Mouse (Mus musculus) left cerebral cortex, postnatal 4 days (tissue): ENCODE measurements at regions not wholly inside any gene's neighbourhood (a gene's known extent, or its start where the extent isn't known, plus 50 kb on each side); places are given as distances from the start of the nearest gene placed in this dataset.

ENCODE experiments used
- DNase-seq: peaks from one replicate; pipeline ENCODE4 v3.0.0-alpha.2; 2022
- intact Hi-C: fragments of 180-260 bp; cut with DNase I; formaldehyde crosslinking; loops from one replicate; pipeline ENCODE4 v1.15.1; 2025

DNA sequence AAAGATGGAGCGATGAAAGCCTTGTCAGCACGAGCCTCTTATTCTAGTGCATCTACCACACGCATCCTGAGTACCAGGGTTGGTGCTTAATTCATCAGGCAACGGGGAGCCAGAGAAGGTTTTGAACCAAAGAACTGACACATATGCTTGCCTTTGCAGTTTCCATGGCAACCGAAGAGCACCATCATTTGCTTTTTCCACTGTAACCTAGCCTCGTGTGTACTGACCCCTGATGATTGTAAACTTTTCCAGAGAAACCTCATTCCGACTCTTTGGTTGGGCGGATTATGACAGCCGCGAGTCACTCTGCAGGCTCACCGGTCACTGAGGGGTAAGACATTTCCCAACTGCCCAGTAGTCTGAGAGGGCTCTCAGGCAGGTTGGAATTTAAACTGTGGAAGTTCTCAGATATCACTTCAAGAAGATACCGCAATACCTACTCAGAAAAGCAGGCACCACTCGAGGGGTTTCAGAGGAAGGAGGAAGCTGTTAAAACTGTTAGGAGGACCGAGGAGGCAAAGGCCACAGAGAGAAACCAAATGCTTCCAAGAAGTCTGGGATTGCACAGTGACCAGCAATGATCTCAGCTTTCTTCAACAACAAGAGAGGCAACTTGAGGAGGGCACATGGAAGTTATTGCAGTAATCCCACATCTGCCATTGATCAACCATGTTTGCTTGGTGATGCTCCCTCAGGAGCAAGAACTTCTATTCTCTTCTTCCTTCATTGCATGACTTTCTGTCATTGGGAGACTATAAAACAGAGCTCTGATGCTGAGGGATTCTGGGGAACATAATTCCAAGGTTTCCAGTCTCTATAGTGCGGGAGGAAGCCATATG, 117.8 kb downstream of the Cartpt start:
- intact Hi-C loops: no loop called here
- no peak for DNase-seq

DNA sequence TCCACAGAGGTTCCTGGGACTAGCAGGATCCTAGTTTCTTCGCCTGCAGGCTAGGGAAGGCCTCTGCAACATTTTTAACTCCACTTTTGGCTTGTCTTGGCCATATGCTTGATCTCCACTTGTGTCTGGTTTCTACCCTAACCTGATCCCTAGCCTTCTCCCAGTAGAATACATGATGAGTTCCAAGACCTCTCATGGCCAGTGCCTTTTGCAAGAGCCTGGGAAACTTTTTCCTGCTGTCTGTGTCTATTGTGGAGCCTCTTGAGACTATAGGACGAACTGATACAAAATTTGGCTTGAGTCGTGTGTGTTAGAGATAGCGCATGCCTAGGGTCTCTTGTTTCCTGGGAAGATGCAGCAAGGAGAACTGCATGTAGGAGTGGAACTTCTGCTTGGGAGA, 119.3 kb downstream of the Cartpt start:
- intact Hi-C loops: no loop called here

DNA sequence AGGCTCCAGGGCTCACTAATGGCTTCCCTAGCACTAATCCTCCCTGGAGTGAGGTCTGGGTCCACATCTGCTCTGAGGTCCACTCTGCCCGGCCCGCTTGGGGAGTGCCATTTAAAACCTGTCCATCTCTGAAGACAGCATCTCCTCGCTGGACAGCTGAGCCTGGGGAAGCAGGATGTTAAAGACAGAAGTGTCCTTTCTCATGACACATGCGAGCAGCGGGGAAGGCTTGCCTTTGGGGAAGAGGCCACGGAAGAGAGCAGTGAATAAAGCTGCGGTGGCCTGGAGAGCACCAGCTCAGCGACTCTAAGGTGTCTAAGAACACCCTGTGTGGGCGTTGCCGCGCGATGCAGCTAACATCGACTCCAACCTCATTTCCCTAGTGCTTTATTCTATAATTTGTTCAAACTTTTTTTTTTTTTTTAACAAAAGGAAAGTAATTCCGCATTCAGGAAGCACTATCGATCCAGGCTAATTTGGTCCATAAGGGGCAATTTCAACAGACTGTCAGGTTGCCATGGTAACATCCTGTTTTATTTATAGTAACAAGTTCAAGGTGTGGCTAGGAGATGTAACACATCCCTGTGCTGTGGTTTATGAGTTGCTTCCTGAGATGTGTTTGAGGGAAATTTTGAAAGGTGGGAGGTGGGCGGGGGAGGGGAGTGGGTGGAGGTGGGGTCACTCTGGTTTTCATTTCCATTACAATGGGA, 120.0 kb downstream of the Cartpt start:
- intact Hi-C loops: no loop called here
- no peak for DNase-seq

More for the DNA sequence above, 119.3 kb downstream of the Cartpt start:
- no peak for DNase-seq

DNA sequence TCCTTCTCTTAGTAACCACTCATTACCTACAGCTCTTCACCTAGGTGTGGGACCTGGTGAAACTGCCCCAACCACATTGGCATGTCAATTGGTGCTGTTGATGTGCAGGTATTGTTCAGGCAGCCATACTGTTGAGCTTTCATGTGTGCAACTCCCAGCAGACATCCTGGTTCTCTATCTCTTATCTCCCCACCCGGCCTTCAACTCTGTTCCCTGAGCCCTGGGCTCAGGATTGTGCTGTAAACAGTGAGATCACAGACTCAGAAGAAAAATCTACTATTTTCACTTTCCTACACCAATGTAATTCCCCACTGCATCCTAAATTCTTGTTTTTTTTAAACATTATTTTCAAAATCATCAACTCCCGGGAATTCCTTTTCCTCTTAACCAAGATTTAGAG, 122.1 kb downstream of the Cartpt start:
- DNase-seq: no peak
- intact Hi-C loops: no loop called here

DNA sequence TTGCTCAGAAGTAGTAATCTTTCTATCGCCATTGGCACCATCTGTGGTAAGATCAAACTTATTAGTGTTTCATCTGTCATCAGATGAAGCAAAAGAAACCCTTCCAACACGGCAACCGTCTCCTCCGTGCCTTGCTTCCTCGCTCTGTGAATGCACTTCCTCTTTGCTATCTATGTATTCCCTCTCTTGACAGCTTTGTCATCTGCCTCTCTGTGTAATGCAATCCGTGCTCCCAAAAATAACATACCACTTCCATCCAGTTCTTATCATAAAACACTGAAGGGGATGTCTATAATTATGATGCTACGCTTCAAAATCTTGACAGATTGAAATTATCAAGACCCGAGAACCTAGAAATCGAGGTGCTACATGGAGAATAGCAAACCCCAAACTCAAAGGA, 123.2 kb downstream of the Cartpt start:
- DNase-seq: no peak
- intact Hi-C loops: no loop called here

DNA sequence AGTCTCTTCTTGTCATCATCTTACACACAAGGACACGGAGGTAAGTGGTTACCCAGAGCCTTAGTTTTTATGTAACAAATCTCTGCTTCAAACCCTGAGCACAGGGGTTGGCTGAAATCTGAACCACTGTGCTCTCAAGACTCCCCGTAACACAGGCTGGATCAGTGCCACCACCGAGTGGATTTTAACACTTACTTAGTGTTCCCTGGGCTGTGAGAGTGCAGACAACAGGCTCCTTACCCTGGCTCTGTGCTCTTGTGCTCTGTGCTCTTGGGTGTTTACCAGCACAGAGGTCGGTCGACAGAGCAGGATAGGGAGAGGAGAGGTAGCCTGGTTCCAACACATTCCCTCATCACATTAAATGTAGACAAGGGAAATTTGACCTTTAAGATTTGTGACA, 134.9 kb downstream of the Cartpt start:
- DNase-seq: no peak
- intact Hi-C loops: no loop called here

DNA sequence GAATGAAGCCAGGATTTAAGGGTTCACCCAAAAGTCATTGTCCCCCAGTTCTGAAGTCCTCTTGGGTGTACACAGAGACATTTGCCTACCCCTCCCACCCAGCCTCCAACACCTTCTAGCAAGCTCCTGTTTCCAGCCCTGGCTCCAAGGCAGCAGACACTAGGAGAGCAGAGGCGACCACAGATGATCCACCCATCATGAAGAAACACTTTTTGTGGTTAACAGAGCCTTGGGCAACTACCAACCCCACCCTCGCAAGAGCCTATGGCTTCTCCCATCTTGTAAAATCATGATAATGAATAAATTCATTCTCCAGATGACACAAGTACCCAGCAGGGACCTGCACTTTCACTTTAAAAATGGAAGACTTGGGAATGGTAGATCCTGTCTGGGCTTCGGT, 136.1 kb downstream of the Cartpt start:
- intact Hi-C loops: no loop called here
- no peak for DNase-seq

DNA sequence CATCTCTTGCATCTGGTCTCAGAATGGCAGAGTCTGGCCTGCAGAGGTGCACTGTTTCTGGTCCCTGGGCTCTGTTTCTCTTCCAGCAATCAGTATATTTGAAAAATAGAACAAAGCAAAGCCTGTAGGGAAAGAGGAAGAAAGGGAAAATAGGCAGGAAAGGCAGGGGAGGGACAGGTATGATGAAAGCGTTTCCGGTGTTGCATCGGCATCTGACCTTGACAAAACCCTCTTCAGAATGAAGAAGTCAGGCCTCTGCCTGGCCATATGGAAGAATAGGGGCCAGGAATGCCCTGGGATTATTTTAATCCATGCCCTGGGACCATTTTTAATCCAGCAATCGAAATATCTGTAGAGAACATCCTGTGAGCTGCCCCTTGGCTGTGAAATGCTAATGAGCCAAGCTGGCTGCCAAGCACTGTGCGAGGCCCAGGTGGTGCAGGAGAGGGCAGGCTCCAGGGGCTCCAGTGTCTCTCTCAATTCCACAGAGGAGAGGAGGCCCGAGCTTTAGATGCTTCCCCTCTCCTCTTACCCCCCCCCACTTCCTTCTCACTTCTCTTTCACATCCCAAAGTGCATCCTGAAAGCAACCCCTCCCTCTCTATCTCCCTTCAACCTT, 136.7 kb downstream of the Cartpt start:
- DNase-seq: no peak
- intact Hi-C loops: no loop called here

DNA sequence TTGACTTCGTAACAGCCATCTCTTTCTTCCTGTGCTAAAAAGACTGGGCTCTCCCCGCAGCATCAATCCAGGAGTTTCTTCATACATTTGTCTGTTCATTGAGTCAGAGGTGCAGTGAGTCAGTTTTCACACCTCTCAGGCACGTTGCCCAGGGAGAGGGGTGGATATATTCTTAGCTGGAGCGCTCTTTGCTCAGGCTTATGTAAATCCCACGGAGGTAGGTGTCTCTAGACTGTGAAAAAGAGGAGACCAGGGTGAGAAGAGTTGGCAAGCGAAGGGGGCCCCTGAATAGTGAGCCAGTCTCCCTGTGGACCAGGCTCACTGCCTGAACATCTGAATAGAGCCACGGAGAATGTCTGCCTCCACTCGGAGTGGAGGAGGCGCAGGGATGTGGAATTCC, 139.0 kb downstream of the Cartpt start:
- intact Hi-C loops: no loop called here
- DNase-seq: no peak

DNA sequence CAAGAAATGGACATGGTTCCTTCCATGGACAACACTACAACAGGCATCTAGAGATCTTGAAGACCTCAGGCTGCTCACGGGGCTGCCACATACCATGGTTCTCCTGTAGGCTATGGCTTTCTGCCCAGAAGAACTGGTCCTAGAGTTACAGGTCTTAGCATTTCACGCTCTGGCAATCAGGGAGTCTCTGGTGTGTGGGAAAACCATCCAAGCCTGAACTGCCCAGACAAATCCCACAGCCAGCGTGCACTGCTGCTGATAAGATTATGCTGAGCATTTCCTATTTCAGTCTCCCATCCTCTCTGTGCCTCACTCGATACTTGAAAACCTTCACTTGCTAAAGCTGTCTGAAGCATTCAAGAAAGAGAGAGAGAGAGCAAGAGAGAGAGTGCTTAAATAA, 139.5 kb downstream of the Cartpt start:
- intact Hi-C loops: no loop called here
- DNase-seq: no peak

DNA sequence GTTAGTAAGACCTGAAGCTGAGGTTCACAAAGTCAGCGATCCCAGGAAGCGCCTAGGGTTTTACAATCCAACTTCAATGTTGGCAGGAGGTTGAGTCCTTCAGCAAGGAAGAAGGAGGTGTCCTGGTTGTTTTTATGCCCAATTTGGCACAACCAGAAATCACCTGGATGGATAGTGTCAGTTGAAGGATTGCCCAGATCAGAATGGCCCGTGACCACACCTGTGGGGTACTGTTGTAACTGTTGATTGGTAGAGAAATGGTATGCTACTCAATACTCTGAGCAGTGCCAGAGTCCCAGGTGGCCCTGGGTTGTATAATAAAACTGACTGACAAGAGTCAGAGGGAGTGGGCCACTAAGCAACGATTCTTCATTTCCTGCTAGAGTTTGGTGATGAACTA, 140.2 kb downstream of the Cartpt start:
- DNase-seq: no peak
- intact Hi-C loops: no loop called here

DNA sequence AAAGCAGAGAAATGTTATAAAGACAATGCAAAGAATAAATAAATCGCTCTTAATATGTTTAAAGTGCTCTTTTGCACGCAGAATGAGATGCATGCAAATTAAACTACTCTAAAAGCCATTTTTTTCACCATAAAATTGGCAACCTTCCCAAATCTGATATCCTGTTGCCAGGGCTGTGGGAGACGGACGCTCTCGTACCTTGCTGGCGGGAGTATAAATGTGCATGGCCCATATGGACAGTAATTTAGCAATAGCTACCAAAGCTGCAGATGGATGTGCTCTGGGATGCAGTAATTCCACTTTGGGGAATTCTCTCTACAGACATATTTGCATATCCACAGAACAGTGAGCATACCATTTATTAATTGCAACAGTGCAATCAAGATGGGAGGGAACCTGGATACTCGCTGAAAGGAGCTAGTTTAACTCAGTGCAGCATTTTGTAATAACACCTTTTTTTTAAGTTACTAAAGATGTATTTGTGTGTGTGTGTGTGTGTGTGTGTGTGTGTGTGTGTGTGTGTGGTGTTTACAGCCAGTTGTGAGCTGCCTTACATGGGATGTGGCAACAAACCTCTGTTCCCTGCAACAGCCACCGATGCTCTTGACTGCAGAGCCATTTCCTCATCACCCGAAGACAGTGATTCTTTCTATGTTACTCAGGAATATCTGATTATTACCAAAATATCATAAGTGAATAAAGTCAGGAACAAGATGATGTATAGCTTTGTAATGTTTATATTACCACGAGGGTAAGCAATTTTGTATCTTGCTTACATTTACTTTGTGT, 141.4 kb downstream of the Cartpt start:
- intact Hi-C loops: loop anchor here (10.0 kb wide), 1 partner anchor 245 kb away; the partner anchor contains the start of gene Map1b
- peak; percentile 19 for DNase-seq

DNA sequence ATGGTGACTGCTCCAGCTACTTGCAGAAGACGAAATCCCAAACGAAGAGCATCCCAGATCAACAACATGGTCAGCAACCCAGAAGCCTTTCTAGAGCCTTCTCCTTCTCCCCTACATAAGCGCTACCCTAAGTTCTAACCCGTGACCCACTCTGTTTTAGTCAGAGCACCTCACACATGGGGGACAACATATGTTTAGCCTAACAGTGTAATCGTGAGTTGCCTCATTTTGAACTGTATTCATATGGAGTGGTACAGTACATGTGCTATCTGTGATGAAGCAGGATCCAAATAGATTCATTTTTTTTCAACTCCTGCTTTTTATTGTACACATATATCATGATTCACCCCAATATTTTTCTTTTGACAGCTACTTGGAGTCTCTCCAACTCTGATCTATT, 146.2 kb downstream of the Cartpt start:
- intact Hi-C loops: loop anchor here (10.0 kb wide), 1 partner anchor 240 kb away; the partner anchor contains the start of gene Map1b
- no peak for DNase-seq

DNA sequence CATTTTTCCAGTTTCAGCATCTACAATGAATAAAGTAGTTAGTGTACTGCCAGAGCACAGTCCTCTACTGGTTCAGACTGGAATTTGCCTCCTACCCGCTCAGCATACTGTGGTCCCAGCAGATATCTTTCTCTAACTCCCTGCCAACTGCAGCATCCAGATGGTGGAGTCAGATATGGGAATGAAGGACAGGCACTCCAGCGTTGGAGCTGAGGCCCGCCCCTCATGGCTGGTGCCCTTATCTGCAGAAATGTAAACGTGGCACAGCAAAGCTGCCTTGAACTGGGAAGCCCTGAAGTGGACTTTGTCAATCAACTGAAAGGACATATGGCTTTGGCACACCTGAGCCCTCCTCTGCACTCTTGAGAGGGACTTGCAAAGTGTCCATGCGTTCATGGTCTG, 146.6 kb downstream of the Cartpt start:
- DNase-seq: peak; percentile 26
- intact Hi-C loops: loop anchor here (10.0 kb wide), 1 partner anchor 239 kb away; the partner anchor contains the start of gene Map1b

DNA sequence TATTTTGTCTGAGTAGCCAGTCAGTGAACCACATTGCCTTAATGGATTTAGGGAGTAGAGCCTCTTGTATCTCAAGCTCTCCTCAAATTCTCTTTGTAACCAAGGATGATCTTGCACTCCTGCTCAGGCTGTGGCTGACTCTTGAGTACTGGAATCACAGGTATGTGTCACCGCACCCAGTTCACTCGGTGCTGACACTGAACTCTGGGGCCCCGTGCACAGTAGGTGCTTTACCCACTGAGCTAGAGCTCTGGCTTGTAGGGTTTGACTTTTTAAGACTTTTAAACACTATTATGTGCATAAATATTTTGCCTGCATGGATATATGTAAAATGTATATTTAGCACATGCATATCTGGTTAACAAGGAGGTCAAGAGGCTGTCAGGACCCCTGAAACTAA, 147.4 kb downstream of the Cartpt start:
- intact Hi-C loops: loop anchor here (10.0 kb wide), 1 partner anchor 239 kb away; the partner anchor contains the start of gene Map1b
- no peak for DNase-seq

DNA sequence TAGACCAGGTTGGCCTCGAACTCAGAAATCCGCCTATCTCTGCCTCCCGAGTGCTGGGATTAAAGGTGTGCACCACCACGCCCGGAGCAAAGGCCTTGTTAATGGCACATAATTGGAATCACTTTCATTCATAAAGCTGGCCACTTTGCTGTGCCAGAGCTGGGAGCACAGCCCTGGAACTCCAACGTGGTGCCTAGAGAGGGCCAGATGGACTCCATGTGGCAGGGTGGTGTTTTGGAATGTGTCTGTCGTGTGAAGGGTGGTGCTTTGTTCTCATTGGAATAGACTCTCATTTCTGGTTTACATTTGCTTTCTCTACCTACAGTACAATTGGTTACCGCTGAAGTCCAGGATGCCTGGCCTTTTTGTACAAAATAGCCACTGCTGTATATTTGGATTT, 150.2 kb downstream of the Cartpt start:
- no peak for DNase-seq
- intact Hi-C loops: loop anchor here (10.0 kb wide), 1 partner anchor 236 kb away; the partner anchor contains the start of gene Map1b

DNA sequence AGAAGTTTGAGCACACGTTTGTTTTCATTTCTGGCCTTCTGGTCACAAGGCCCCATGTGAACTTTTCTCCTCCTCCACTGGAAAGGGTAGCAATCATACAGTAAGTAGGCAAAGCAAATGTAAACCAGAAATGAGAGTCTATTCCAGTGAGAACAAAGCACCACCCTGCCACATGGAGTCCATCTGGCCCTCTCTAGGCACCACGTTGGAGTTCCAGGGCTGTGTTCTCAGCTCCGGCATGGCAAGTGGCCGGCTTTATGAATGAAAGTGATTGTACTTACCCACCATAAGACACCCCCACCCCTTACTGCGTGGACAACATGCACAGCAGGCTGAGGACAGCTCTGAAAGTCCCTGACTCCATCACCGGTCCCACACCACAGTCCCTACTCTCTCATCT, 151.5 kb downstream of the Cartpt start:
- DNase-seq: no peak
- intact Hi-C loops: no loop called here

DNA sequence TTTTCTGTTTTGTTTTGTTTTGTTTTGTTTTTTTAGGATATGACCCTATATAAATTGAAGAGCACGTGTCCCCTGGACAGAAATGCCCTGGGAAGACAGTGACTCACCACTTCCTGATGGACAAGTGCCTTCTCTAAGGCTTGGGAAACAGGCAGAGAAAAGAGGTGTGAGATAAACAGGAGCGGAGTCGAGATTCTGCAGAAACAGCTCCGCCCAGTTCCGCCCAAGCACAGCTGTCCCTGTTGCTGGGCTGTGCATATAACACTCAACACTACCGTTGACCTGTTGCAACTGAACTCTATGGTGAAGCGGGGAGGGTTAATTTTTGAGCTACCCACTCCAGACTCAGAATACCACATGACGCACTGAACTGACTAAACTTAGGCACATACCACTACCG, 152.8 kb downstream of the Cartpt start:
- intact Hi-C loops: no loop called here

DNA sequence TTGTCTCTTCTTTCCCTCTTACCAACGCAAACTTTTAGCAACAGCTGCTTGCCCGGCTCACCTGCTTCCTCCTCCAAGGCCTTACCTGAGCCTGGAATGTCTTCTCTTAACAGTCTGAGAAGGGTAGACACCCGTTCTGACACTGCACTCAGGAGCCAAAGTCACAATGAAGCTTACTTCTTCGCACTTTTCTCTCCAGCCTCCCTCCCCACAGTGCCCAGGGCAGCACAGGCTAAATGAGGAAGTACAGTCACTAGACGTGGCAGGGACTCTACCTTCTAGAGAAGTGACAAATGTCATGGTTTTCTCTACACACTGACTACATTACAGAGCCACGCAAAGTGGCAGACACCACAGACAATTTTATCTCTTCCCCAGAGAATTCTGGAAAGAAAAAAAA, 155.4 kb downstream of the Cartpt start:
- intact Hi-C loops: no loop called here
- no peak for DNase-seq

More for the DNA sequence above, 152.8 kb downstream of the Cartpt start:
- DNase-seq: no peak

DNA sequence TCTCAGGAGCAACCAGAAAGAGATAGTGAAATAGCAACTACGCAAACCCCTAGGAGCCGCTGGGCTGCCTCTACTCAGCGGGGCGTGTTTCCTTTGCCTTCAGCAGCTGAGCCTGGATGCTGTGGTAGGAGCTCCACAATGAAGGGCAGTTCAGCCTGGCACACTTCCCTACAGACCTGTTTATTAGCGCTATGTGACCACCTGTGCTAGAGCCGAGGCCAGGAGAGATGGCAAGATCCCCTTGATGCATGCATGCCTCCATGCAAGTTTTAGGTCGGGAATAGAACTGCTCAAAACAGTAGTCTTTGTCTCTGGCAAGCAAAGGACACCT, 156.1 kb downstream of the Cartpt start:
- DNase-seq: peak; percentile 26
- intact Hi-C loops: no loop called here
